8 mouse cellular contexts compared by ENCODE assay signal in genomic region chr5:32785313-32785915, GRCm38 (mm10). TPM values are rescaled to one million over a fixed set of nuclear protein-coding genes. Genes with fewer than 3 reads are reported as not detected.
A peak's percentile ranks its signal among the peaks of the same experiment; 100 is the strongest.
DNase-seq lines count a peak whose midpoint lies in the region; ATAC-seq and TF ChIP-seq lines count a peak whose summit lies in the region.

Gene Pisd (minus strand): TSS chr5:32785646.

- H3K27me3 ChIP-seq in MEL (ENCODE audit: control insufficient read depth in 1 of 2, insufficient read depth in 2 of 2, low read length in 2 of 2) = no peaks in the 10 kb centered on the region
- H3K27me3 ChIP-seq in cerebellum, adult 2 months (ENCODE audit: control insufficient read depth, insufficient read depth, low read length) = no peaks in the 10 kb centered on the region
- H3K27me3 ChIP-seq in forebrain, postnatal 0 days (ENCODE audit: insufficient read depth, low read length) = no peaks in the 10 kb centered on the region
- H3K27me3 ChIP-seq in lung, embryonic 15.5 days = no peaks in the 10 kb centered on the region

- peak; percentile 100 for ATAC-seq in forebrain, postnatal 0 days
- ATAC-seq in lung, embryonic 15.5 days (ENCODE audit: borderline replicate concordance, extremely low read depth, low FRiP score, low TSS enrichment) = peak; percentile 99

- no peak for TF ChIP-seq CTCF in MEL (IDR thresholded peaks at IDR 0.05 in 2 of 3, conservative IDR thresholded peaks at IDR 0.05 in 1 of 3; ENCODE audit: control insufficient read depth in 1 of 3, insufficient read depth in 1 of 3, low read depth in 2 of 3, low read length in 3 of 3, poor library complexity in 1 of 3, severe bottlenecking in 1 of 3)
- peak; percentile 57 for TF ChIP-seq CTCF in cerebellum, adult 2 months (IDR thresholded peaks at IDR 0.05; ENCODE audit: borderline replicate concordance, insufficient read depth, low read depth, low read length)
- peak; percentile 67 for TF ChIP-seq CTCF in forebrain, postnatal 0 days (IDR thresholded peaks at IDR 0.05; ENCODE audit: low read depth)

- peaks cover 5 to 20% of the 10 kb centered on the region in 2 experiments for H3K36me3 ChIP-seq in MEL (ENCODE audit: control insufficient read depth in 1 of 2, insufficient read depth in 2 of 2, low read length in 2 of 2)
- H3K36me3 ChIP-seq in forebrain, postnatal 0 days (ENCODE audit: insufficient read depth) = peaks cover 3% of the 10 kb centered on the region; the same call in 1 of the 2 replicates
- H3K36me3 ChIP-seq in lung, embryonic 15.5 days = 0 out of 2 replicates have a peak, but pooled peaks cover 11% of the 10 kb centered on the region

- WGBS in cerebellum, adult 2 months = under 1% methylated on average over 52 of the region's 52 CpGs
- under 1% methylated on average over 52 of the region's 52 CpGs for WGBS in forebrain, postnatal 0 days
- under 1% methylated on average over 52 of the region's 52 CpGs for whole genome bisulfite sequencing in lung, embryonic 15.5 days

- peak within 1 kb of the TSS; percentile 75 for H3K9ac ChIP-seq in MEL (ENCODE audit: control insufficient read depth, low read depth, low read length, poor library complexity, severe bottlenecking)
- H3K9ac ChIP-seq in forebrain, postnatal 0 days = peak within 1 kb of the TSS; percentile 56
- H3K9ac ChIP-seq in lung, embryonic 15.5 days = peak within 1 kb of the TSS; percentile 56

- peaks cover 10 to 13% of the 10 kb centered on the region in 2 experiments for H3K4me1 ChIP-seq in MEL (ENCODE audit: control insufficient read depth in 1 of 2, insufficient read depth in 2 of 2, low read length in 2 of 2)
- H3K4me1 ChIP-seq in cerebellum, adult 2 months (ENCODE audit: control insufficient read depth, insufficient read depth, low read length) = no peaks in the 10 kb centered on the region
- no peaks in the 10 kb centered on the region for H3K4me1 ChIP-seq in forebrain, postnatal 0 days (ENCODE audit: insufficient read depth)
- H3K4me1 ChIP-seq in lung, embryonic 15.5 days = peaks cover 12% of the 10 kb centered on the region; the same call in 1 of the 2 replicates

- 0 out of 4 replicates have a peak, but pooled peaks of 1 of the 2 experiments have one; percentile 7 for TF ChIP-seq EP300 in MEL (IDR thresholded peaks at IDR 0.05; ENCODE audit: low read depth in 1 of 2, low read length in 2 of 2)

- TF ChIP-seq RAD21 in MEL (IDR thresholded peaks at IDR 0.05; ENCODE audit: low read depth, low read length) = no peak

- peaks cover 13% of the 10 kb centered on the region for H3K79me2 ChIP-seq in MEL (ENCODE audit: control insufficient read depth, insufficient read depth, low read length, poor library complexity)

- peak within 1 kb of the TSS; percentile 66 for H3K4me2 ChIP-seq in forebrain, postnatal 0 days (ENCODE audit: low read depth)
- peak within 1 kb of the TSS; percentile 85 for H3K4me2 ChIP-seq in lung, embryonic 15.5 days

- DNase-seq in MEL (ENCODE audit: low read depth, low spot score) = peak; percentile 98
- peak; percentile 96 to 97 for DNase-seq in cerebellum, adult 2 months
- DNase-seq in forebrain, postnatal 0 days = peak; percentile 97
- peak; percentile 95 for DNase-seq in heart, postnatal 4 days
- DNase-seq in layer of hippocampus, adult 8-10 months (ENCODE audit: low spot score in 2 of 2) = peak; percentile 93 to 95
- peak; percentile 89 for DNase-seq in ovary, adult 18-20 months (ENCODE audit: low spot score)
- peak; percentile 96 for DNase-seq in thymus, postnatal 0 days (ENCODE audit: low spot score)

- peak within 1 kb of the TSS; percentile 80 to 96 for H3K4me3 ChIP-seq in MEL (ENCODE audit: control insufficient read depth in 1 of 2, insufficient read depth in 1 of 2, low read depth in 2 of 2, low read length in 2 of 2)
- H3K4me3 ChIP-seq in cerebellum, adult 2 months (replicated peaks; ENCODE audit: insufficient read depth, low read depth, low read length) = peak within 1 kb of the TSS; percentile 85
- H3K4me3 ChIP-seq in forebrain, postnatal 0 days (ENCODE audit: low read depth, low read length) = peak within 1 kb of the TSS; percentile 61
- peak within 1 kb of the TSS; percentile 86 for H3K4me3 ChIP-seq in lung, embryonic 15.5 days

- H3K27ac ChIP-seq in MEL (ENCODE audit: control insufficient read depth, low read depth, low read length) = peak within 1 kb of the TSS; percentile 4; the same call in 1 of the 2 replicates
- H3K27ac ChIP-seq in cerebellum, adult 2 months (ENCODE audit: insufficient read depth, low read length) = peak within 1 kb of the TSS; percentile 49; the same call in 1 of the 2 replicates
- H3K27ac ChIP-seq in forebrain, postnatal 0 days (ENCODE audit: low read depth, low read length) = peak within 1 kb of the TSS; percentile 69
- H3K27ac ChIP-seq in lung, embryonic 15.5 days = peak within 1 kb of the TSS; percentile 63

- TF ChIP-seq POLR2A in MEL (IDR thresholded peaks at IDR 0.05; ENCODE audit: control insufficient read depth in 1 of 2, insufficient read depth in 1 of 2, low read depth in 1 of 2, low read length in 2 of 2, poor library complexity in 1 of 2) = peak; percentile 96 to 97
- TF ChIP-seq POLR2A in cerebellum, adult 2 months (IDR thresholded peaks at IDR 0.05; ENCODE audit: borderline replicate concordance, insufficient read depth, low read length) = peak; percentile 89

- H3K9me3 ChIP-seq in MEL (replicated peaks; ENCODE audit: insufficient read depth, low read length) = no peaks in the 10 kb centered on the region
- no peaks in the 10 kb centered on the region for H3K9me3 ChIP-seq in forebrain, postnatal 0 days (ENCODE audit: low read length)
- no peaks in the 10 kb centered on the region for H3K9me3 ChIP-seq in lung, embryonic 15.5 days

TF ChIP-seq in MEL, 35 proteins besides CTCF, POLR2A, EP300 and RAD21 (continues in another document):
- TF ChIP-seq ZMIZ1 (IDR thresholded peaks at IDR 0.05; ENCODE audit: low read depth, low read length) (peak; percentile 94), NRF1 (IDR thresholded peaks at IDR 0.05; ENCODE audit: insufficient read depth, low read depth, low read length, poor library complexity, severe bottlenecking) (peak; percentile 60), MYB (IDR thresholded peaks at IDR 0.05; ENCODE audit: low read depth, low read length) (no peak), JUND (IDR thresholded peaks at IDR 0.05; ENCODE audit: low read depth, low read length) (no peak), POLR2AphosphoS5 (IDR thresholded peaks at IDR 0.05; ENCODE audit: borderline replicate concordance, low read depth, low read length) (no peak), SIN3A (IDR thresholded peaks at IDR 0.05; ENCODE audit: low read length) (peak; percentile 85), POLR2AphosphoS2 (IDR thresholded peaks at IDR 0.05; ENCODE audit: low read length) (peak; percentile 98), ZC3H11A (IDR thresholded peaks at IDR 0.05; ENCODE audit: low read depth, low read length) (no peak), UBTF (IDR thresholded peaks at IDR 0.05; ENCODE audit: borderline replicate concordance, insufficient read depth, low read depth, low read length) (0 out of 2 replicates have a peak, but pooled peaks have one; percentile 57), ZKSCAN1 (IDR thresholded peaks at IDR 0.05; ENCODE audit: low read depth, low read length) (0 out of 2 replicates have a peak, but pooled peaks have one; percentile 13), MEF2A (IDR thresholded peaks at IDR 0.05; ENCODE audit: extremely low read depth, insufficient replicate concordance, low read depth, low read length, poor library complexity, severe bottlenecking) (0 out of 2 replicates have a peak, but pooled peaks have one; percentile 20), HCFC1 (IDR thresholded peaks at IDR 0.05; ENCODE audit: low read depth, low read length) (peak; percentile 81), MAZ (IDR thresholded peaks at IDR 0.05; ENCODE audit: low read depth, low read length) (no peak), MAFK (IDR thresholded peaks at IDR 0.05; ENCODE audit: borderline replicate concordance, low read depth, low read length) (no peak), ETS1 (IDR thresholded peaks at IDR 0.05; ENCODE audit: low read depth, low read length) (no peak), USF1 (IDR thresholded peaks at IDR 0.05; ENCODE audit: low read depth, low read length) (no peak), GABPA (IDR thresholded peaks at IDR 0.05; ENCODE audit: low read depth, low read length) (no peak; the same call in 1 of the 2 replicates), MYC (IDR thresholded peaks at IDR 0.05; ENCODE audit: low read depth, low read length) (peak; percentile 85), USF2 (IDR thresholded peaks at IDR 0.05; ENCODE audit: borderline replicate concordance in 1 of 2, insufficient read depth in 1 of 2, low read depth in 1 of 2, low read length in 2 of 2) (no peak), TBP (IDR thresholded peaks at IDR 0.05; ENCODE audit: low read depth, low read length) (peak; percentile 58), MAX (IDR thresholded peaks at IDR 0.05; ENCODE audit: low read length) (peak; percentile 73), GATA1 (IDR thresholded peaks at IDR 0.05; ENCODE audit: low read depth, low read length) (no peak), ZNF384 (IDR thresholded peaks at IDR 0.05; ENCODE audit: low read depth, low read length) (no peak; the same call in 1 of the 2 replicates), TAL1 (IDR thresholded peaks at IDR 0.05; ENCODE audit: low read length) (no peak), E2F4 (IDR thresholded peaks at IDR 0.05; ENCODE audit: borderline replicate concordance, low read depth, low read length) (no peak), KAT2A (conservative IDR thresholded peaks at IDR 0.05; ENCODE audit: low read depth, low read length) (no peak), TCF12 (IDR thresholded peaks at IDR 0.05; ENCODE audit: low read depth, low read length) (peak; percentile 44), ELF1 (IDR thresholded peaks at IDR 0.05; ENCODE audit: low read depth, low read length) (peak; percentile 97), NELFE (IDR thresholded peaks at IDR 0.05; ENCODE audit: low read depth, low read length) (peak; percentile 97), SMC3 (IDR thresholded peaks at IDR 0.05; ENCODE audit: low read depth, low read length) (no peak)

RNA-seq across cellular contexts. Expression of gene Pisd, which starts in this region (rescaled TPM):
- total RNA-seq in MEL (2012; rRNA removed) = 57.4 and 59.5 TPM in 2 replicates
- 10 to 100 TPM; 70.1 to 76.3 TPM for polyA plus RNA-seq in MEL (2012; ENCODE audit: insufficient read depth in 1 of 2, insufficient read length in 2 of 2, low read depth in 1 of 2, low replicate concordance in 2 of 2, missing spikeins in 1 of 2)
- polyA plus RNA-seq in cerebellum, adult 2 months (2012; rRNA removed) = 60.3 and 62.9 TPM in 2 replicates
- 84.9 and 99.1 TPM in 2 replicates for total RNA-seq in forebrain, postnatal 0 days (2014; rRNA removed)
- 87.0 and 96.4 TPM in 2 replicates for polyA plus RNA-seq in forebrain, postnatal 0 days (2015; fragmentation: Nextera tagmentation; extraction: Ambion mirVana)
- total RNA-seq in heart, postnatal 4 days (2021) = 10 to 100 TPM; 32.8 to 35.2 TPM
- 10 to 100 TPM; 60.9 to 65.6 (median 65.0) TPM for total RNA-seq in layer of hippocampus, adult 8-10 months (2022)
- 63.5 and 65.4 TPM in 2 replicates for polyA plus RNA-seq in lung, embryonic 15.5 days (2015; fragmentation: Nextera tagmentation; extraction: Ambion mirVana)
- 48.3 and 50.3 TPM in 2 replicates for polyA plus RNA-seq in thymus, postnatal 0 days (2015; fragmentation: Nextera tagmentation; extraction: Ambion mirVana)

Comparison
In these comparisons a context has a peak if more than half of its experiments do, and no peak if none do; other contexts are left out.
1. Peak in every context shown above with its lines: DNase-seq, ATAC-seq, H3K4me3 ChIP-seq and H3K27ac ChIP-seq.
2. H3K27ac ChIP-seq: peak in every context shown above with its lines; median percentile 69 in forebrain, postnatal 0 days; 63 in lung, embryonic 15.5 days; 49 in cerebellum, adult 2 months; 4 in MEL.
3. CTCF ChIP-seq: peak in cerebellum, adult 2 months (single experiment) and forebrain, postnatal 0 days (single experiment); none in MEL (0 of 3).